33 mouse cellular contexts compared by ENCODE assay signal in the genomic region with DNA sequence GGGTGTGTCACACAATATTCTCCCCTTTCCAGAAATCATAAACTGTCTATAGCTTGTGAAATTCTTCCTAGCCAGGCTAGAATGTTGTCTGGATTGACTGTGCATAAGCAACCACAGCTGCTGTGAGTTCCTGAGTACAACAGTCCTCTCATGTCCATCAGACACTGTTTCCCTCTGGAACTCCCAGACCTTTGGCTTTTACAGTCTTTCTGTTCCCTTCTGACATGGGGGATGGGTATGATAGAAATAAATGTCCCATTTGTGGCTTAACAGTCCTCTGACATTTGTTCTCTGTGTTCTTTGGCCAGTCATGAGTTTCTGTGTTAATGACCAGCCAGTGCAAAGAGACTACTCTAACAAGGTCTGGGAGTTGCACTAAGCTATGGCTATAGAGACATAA. TPM values are rescaled to one million over a fixed set of nuclear protein-coding genes. Genes with fewer than 3 reads are reported as not detected.
DNase-seq lines count a peak whose midpoint lies in the region; ATAC-seq and TF ChIP-seq lines count a peak whose summit lies in the region.
"Had no signal": no experiment of that assay in that cellular context is flagged by ENCODE, and none has a peak within 500 bp of the region (broad histone marks: within the 10 kb centered on the region; RNA-seq: fewer than 3 reads in every experiment).

No protein-coding gene starts in this region.

- peak; percentile 7 for DNase-seq in heart, embryonic 10.5 days (ENCODE audit: low spot score)
- DNase-seq in heart, postnatal 14 days, result no peak
- peak; percentile 73 for DNase-seq in kidney, postnatal 0 days (ENCODE audit: low spot score)
- DNase-seq in kidney, postnatal 4 days, result no peak
- peak; percentile 73 for DNase-seq in lung, postnatal 10 days
- DNase-seq in forebrain, embryonic 14.5 days (ENCODE audit: low spot score), result no peak
- DNase-seq: adrenal gland, postnatal 14 days; cerebellum, adult 11 months; cerebellum, adult 9-11 months; embryo, embryonic 11 days; right cerebral cortex, adult 18-20 months; spleen, adult 18-20 months; thymus, postnatal 14 days had no signal

- H3K27me3 ChIP-seq in heart, embryonic 10.5 days (ENCODE audit: insufficient read depth, poor library complexity, severe bottlenecking), result no peaks in the 10 kb centered on the region
- H3K27me3 ChIP-seq in kidney, postnatal 0 days (ENCODE audit: insufficient read depth, low read length), result no peaks in the 10 kb centered on the region
- no peaks in the 10 kb centered on the region for H3K27me3 ChIP-seq in lung, embryonic 16.5 days (ENCODE audit: control insufficient read depth, insufficient read depth, low read depth, low read length)
- no peaks in the 10 kb centered on the region for H3K27me3 ChIP-seq in forebrain, embryonic 14.5 days (replicated peaks; ENCODE audit: control insufficient read depth, insufficient read depth, low read length)
- H3K27me3 ChIP-seq: embryonic facial prominence, embryonic 13.5 days; hindbrain, embryonic 15.5 days; limb, embryonic 12.5 days; neural tube, embryonic 12.5 days had no signal

- H3K27ac ChIP-seq in heart, embryonic 10.5 days, result no peak overlapping the region
- H3K27ac ChIP-seq in kidney, postnatal 0 days, result no peak overlapping the region
- peak overlapping the region; percentile 61; the same call in 1 of the 2 replicates for H3K27ac ChIP-seq in lung, embryonic 16.5 days (ENCODE audit: low read length)
- H3K27ac ChIP-seq in forebrain, embryonic 14.5 days (ENCODE audit: low read depth, low read length), result no peak overlapping the region
- H3K27ac ChIP-seq: embryonic facial prominence, embryonic 13.5 days; forebrain, embryonic 10.5 days; hindbrain, embryonic 10.5 days; hindbrain, embryonic 15.5 days; layer of hippocampus, adult 2 months; left cerebral cortex, adult 2 months; limb, embryonic 12.5 days; midbrain, embryonic 10.5 days; neural tube, embryonic 12.5 days had no signal

- ATAC-seq in kidney, postnatal 0 days (replicated peaks; ENCODE audit: low FRiP score, low read depth), result no peak
- peak; percentile 90 for ATAC-seq in lung, embryonic 16.5 days (ENCODE audit: low read depth)
- no peak for ATAC-seq in forebrain, embryonic 14.5 days
- ATAC-seq: CD4-positive, CD25-positive, alpha-beta regulatory T cell, adult 4 months; forebrain, embryonic 16.5 days; inflammation-experienced regulatory T-cells, adult 6 months; midbrain, embryonic 16.5 days had no signal

- H3K4me1 ChIP-seq in heart, embryonic 10.5 days, result no peaks in the 10 kb centered on the region
- H3K4me1 ChIP-seq in kidney, postnatal 0 days (replicated peaks; ENCODE audit: insufficient read depth, low read length), result no peaks in the 10 kb centered on the region
- H3K4me1 ChIP-seq in lung, embryonic 16.5 days (replicated peaks; ENCODE audit: control insufficient read depth, insufficient read depth, low read length), result peaks cover 14% of the 10 kb centered on the region; the same call in 1 of the 2 replicates
- H3K4me1 ChIP-seq in forebrain, embryonic 14.5 days (ENCODE audit: control insufficient read depth, insufficient read depth, low read length), result no peaks in the 10 kb centered on the region
- H3K4me1 ChIP-seq: embryonic facial prominence, embryonic 13.5 days; forebrain, embryonic 10.5 days; hindbrain, embryonic 15.5 days; limb, embryonic 12.5 days; midbrain, embryonic 10.5 days; neural tube, embryonic 12.5 days had no signal

- H3K36me3 ChIP-seq in heart, embryonic 10.5 days, result no peaks in the 10 kb centered on the region
- H3K36me3 ChIP-seq in kidney, postnatal 0 days (ENCODE audit: insufficient read depth, low read length), result no peaks in the 10 kb centered on the region
- H3K36me3 ChIP-seq in lung, embryonic 16.5 days (ENCODE audit: control insufficient read depth, insufficient read depth, low read length), result no peaks in the 10 kb centered on the region
- H3K36me3 ChIP-seq in forebrain, embryonic 14.5 days (ENCODE audit: control insufficient read depth, insufficient read depth, low read length), result no peaks in the 10 kb centered on the region
- H3K36me3 ChIP-seq: embryonic facial prominence, embryonic 13.5 days; forebrain, embryonic 10.5 days; hindbrain, embryonic 10.5 days; hindbrain, embryonic 15.5 days; limb, embryonic 12.5 days; midbrain, embryonic 10.5 days; neural tube, embryonic 12.5 days had no signal

- H3K4me2 ChIP-seq in kidney, postnatal 0 days (ENCODE audit: low read length), result no peak overlapping the region
- no peak overlapping the region for H3K4me2 ChIP-seq in lung, embryonic 16.5 days (ENCODE audit: low read depth, low read length)
- no peak overlapping the region for H3K4me2 ChIP-seq in forebrain, embryonic 14.5 days (ENCODE audit: low read length)
- H3K4me2 ChIP-seq: embryonic facial prominence, embryonic 13.5 days; heart, embryonic 11.5 days; hindbrain, embryonic 15.5 days; limb, embryonic 12.5 days; liver, embryonic 11.5 days; neural tube, embryonic 12.5 days had no signal

- no peak overlapping the region for H3K9ac ChIP-seq in kidney, postnatal 0 days (ENCODE audit: low read depth, low read length)
- H3K9ac ChIP-seq in lung, embryonic 16.5 days (ENCODE audit: low read length), result no peak overlapping the region
- no peak overlapping the region for H3K9ac ChIP-seq in forebrain, embryonic 14.5 days (ENCODE audit: low read length)
- H3K9ac ChIP-seq: embryonic facial prominence, embryonic 13.5 days; hindbrain, embryonic 15.5 days; limb, embryonic 12.5 days; neural tube, embryonic 12.5 days had no signal

- H3K9me3 ChIP-seq in heart, embryonic 10.5 days, result no peaks in the 10 kb centered on the region
- H3K9me3 ChIP-seq in kidney, postnatal 0 days (replicated peaks; ENCODE audit: low read length), result no peaks in the 10 kb centered on the region
- no peaks in the 10 kb centered on the region for H3K9me3 ChIP-seq in lung, embryonic 16.5 days (ENCODE audit: control insufficient read depth, low read length)
- no peaks in the 10 kb centered on the region for H3K9me3 ChIP-seq in forebrain, embryonic 14.5 days (replicated peaks; ENCODE audit: control insufficient read depth, low read length)
- H3K9me3 ChIP-seq: embryonic facial prominence, embryonic 13.5 days; forebrain, embryonic 10.5 days; hindbrain, embryonic 10.5 days; hindbrain, embryonic 15.5 days; limb, embryonic 12.5 days; midbrain, embryonic 10.5 days; neural tube, embryonic 12.5 days had no signal

- no peak overlapping the region for H3K4me3 ChIP-seq in heart, embryonic 10.5 days
- H3K4me3 ChIP-seq in kidney, postnatal 0 days (replicated peaks; ENCODE audit: low read depth, low read length), result no peak overlapping the region
- H3K4me3 ChIP-seq in lung, embryonic 16.5 days (ENCODE audit: low read length), result no peak overlapping the region
- H3K4me3 ChIP-seq in forebrain, embryonic 14.5 days (ENCODE audit: low read depth, low read length), result no peak overlapping the region
- H3K4me3 ChIP-seq: embryonic facial prominence, embryonic 13.5 days; forebrain, embryonic 10.5 days; hindbrain, embryonic 10.5 days; hindbrain, embryonic 15.5 days; layer of hippocampus, adult 2 months; left cerebral cortex, adult 2 months; limb, embryonic 12.5 days; midbrain, embryonic 10.5 days; myocyte; neural tube, embryonic 12.5 days had no signal

- intact Hi-C loops in heart, postnatal 14 days (cut with DNase I), result no loop called here

- no peak for TF ChIP-seq CTCF in kidney, postnatal 0 days (IDR thresholded peaks at IDR 0.05; ENCODE audit: low read depth)

RNA-seq across cellular contexts. Expression of a gene that starts 18.3 kb away (rescaled TPM):
- polyA plus RNA-seq in heart, embryonic 10.5 days (2016; fragmentation: Nextera tagmentation; extraction: Ambion mirVana), result 0.91 and 1.6 TPM in 2 replicates
- total RNA-seq in heart, postnatal 14 days (2021), result 1 to 10 TPM; 3.0 to 3.5 TPM
- polyA plus RNA-seq in kidney, postnatal 0 days (2015; fragmentation: Nextera tagmentation; extraction: Ambion mirVana), result 6.7 and 7.5 TPM in 2 replicates
- 5.7 and 7.6 TPM in 2 replicates for polyA plus RNA-seq in lung, embryonic 16.5 days (2015; fragmentation: Nextera tagmentation; extraction: Ambion mirVana)
- polyA plus RNA-seq in forebrain, embryonic 14.5 days (2014; fragmentation: Nextera tagmentation; extraction: Ambion mirVana), result 1.4 and 1.8 TPM in 2 replicates
- polyA plus RNA-seq: CD4-positive, CD25-positive, alpha-beta regulatory T cell, adult 4 months; inflammation-experienced regulatory T-cells, adult 6 months had no signal

RNA-seq across cellular contexts. Expression of a gene that starts 22.1 kb away (rescaled TPM):
- polyA plus RNA-seq in heart, embryonic 10.5 days (2016; fragmentation: Nextera tagmentation; extraction: Ambion mirVana), result 0.63 and 1.2 TPM in 2 replicates
- 1 to 10 TPM in 1 of 2 experiments, under 1 TPM in 1; 0.98 to 3.1 TPM for total RNA-seq in heart, postnatal 14 days (2021)
- 6.0 and 9.8 TPM in 2 replicates for polyA plus RNA-seq in kidney, postnatal 0 days (2015; fragmentation: Nextera tagmentation; extraction: Ambion mirVana)
- polyA plus RNA-seq in lung, embryonic 16.5 days (2015; fragmentation: Nextera tagmentation; extraction: Ambion mirVana), result 1.6 and 1.9 TPM in 2 replicates
- polyA plus RNA-seq in forebrain, embryonic 14.5 days (2014; fragmentation: Nextera tagmentation; extraction: Ambion mirVana), result 0.83 TPM in 1 of 2 replicates, not detected in the other
- total RNA-seq: adrenal gland, postnatal 14 days; layer of hippocampus, adult 2 months; left cerebral cortex, adult 2 months; left cerebral cortex, postnatal 25 days; megakaryocyte progenitor cell, adult 5-6 weeks had no signal
- polyA plus RNA-seq: CD4-positive, CD25-positive, alpha-beta regulatory T cell, adult 4 months; forebrain, embryonic 16.5 days; heart, postnatal 0 days; inflammation-experienced regulatory T-cells, adult 6 months; midbrain, embryonic 16.5 days had no signal

Comparison
In these comparisons a context has a peak if more than half of its experiments do, and no peak if none do; other contexts are left out.
1. DNase-seq: peak in heart, embryonic 10.5 days (single experiment), kidney, postnatal 0 days (single experiment) and lung, postnatal 10 days (single experiment); none in heart, postnatal 14 days (0 of 2), kidney, postnatal 4 days (0 of 2) and forebrain, embryonic 14.5 days (single experiment).